Mouse (Mus musculus) MN1 (cell line): Measurements from ENCODE around the gene Fbxo27.

Source experiments
- DNase-seq: peaks from one replicate; pipeline ENCODE4 v3.0.0-alpha.2; 2016; ENCODE audit warnings: low spot score

The Fbxo27 gene

DNA sequence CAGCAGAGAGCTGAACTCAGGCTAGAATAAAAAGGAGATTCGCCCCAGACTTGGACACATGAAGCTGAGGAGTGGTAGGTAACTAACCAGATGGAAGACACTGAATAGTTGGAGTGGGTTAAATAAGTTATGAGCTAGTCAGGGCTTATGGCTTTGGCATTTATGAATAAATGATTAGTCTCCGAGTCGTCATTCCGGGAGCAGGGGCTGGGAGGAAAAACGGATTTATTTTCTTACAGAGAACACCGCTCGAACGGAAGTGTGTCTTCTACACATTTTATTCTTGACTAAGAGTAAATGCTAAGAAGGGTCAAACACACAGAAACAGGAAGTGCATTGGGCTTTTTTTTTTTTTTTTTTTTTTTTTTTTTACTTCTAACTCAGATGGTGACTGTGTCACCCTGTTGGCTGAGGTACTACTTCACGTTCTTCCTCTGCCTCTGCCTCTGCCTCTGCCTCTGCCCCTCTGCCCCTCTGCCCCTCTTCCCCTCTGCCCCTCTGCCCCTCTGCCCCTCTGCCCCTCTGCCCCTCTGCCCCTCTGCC, 10.0 kb downstream of the Fbxo27 start:
- DNase-seq, result no peak

GRCm38 (mm10) chr7:28709454-28709853, 16.8 kb downstream of the Fbxo27 start:
- no peak for DNase-seq

DNA sequence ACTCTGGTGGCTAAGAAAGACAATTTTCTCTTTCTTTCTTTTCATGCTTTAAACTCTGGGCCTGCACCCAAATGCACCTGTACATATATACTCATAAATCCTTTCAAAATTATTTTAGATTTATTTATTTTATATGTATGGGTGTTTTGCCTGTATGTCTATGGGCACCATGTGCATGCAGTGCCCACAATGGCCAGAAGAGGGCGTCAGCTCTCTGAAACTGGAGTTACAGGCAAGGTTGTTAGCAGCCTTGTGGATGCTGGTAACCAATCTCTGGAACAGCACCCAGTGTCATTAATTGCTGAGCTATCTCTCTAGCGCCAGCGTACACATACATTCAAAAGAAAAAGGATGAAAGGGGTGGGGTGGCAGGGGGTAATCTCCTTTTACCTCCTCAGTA, 18.3 kb downstream of the Fbxo27 start:
- DNase-seq, result no peak

DNA sequence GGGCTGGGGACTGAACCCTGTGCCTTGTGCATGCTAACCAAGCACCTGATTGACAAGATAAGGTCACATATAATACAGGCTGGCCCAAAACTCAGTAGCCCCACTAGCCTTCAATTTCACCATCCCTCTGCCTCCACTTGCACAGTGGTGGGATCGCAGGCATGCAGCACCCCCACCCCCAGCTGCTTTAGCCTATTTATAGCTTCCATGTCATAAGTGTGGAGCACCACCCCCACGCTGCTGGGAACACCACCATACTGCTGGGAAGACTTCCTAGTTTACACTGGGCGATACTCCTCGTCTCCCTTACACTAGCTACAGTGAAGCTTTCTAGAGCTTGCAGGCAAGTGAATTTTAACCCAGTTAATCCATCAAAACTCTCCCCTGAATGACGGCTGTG, 22.0 kb downstream of the Fbxo27 start:
- DNase-seq, result no peak

DNA sequence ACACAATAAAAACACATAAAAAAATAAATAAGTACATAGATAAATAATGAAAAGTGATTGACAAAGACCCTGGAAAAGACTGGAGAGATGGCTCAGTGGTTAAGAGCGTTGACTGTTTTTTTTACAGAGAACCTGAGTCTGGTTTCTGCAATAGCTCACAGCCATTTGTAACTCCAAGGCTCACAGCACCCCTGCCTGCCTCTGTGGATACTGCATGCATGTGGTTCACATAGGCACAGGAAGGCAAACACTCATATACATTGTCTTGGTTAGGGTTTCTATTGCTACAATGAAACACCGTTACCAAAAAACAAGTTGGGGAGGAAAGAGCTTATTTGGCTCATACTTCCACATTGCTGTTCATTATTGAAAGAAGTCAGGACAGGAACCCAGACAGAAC, 22.9 kb downstream of the Fbxo27 start:
- peak; percentile 30 for DNase-seq

DNA sequence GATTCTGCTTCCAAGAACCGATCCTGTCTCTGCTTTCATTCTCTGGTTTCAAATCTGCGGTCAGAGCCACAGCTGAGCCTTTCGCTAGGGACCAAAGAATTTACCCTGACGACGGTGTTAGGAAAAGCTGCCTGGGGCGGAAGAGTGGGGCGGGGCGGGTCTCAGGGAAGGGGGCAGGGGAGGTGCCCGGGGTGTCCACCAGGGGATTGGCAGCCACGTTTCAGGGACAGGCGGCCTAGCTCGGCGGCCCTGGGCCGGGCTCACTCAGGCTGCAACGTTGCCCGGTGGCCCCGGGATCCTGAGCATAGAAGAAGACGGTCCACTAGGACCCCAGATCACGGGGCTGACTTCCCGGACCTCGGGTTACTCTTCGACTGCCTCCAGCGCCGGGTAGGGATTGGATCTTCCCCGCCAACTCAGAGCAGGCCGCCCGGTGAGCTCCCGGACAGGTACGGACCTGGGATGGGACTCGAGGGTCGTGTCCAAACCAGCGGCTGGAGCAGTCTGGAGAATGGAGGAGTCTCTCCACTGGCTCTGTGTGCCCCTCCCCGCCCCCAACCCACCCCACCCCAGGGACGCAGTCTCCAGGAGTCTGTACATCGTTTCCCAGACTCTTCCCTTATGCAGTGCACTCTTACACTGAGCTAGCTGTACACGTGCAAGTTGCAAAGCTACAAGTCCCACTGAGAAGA, 24.1 kb downstream of the Fbxo27 start, which contains the start of gene Fbxo17:
TSS of gene Fbxo17 (plus strand) at position 215 of the 692 bp plus-strand sequence.
- peak; percentile 75 for DNase-seq

DNA sequence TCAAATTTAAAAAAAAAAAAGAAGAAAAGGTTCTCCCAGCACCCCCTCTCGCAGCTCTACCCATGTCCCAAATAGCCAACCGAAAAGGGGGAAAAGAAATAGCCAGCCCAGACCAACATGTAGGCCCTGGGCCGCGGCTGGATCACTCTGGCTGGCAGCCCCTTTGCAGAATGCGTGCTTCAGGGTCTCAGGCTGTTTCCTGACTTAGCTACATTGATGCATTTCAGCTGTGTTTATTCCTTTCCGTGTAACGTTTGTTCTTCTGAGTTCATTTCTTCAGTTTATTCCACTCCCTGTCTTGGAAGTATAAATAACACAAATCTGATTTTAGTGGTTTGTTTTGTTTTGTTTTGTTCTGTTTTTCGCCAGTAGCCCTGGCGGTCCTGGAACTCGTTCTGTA, 25.1 kb downstream of the Fbxo27 start:
- no peak for DNase-seq

GRCm38 (mm10) chr7:28719159-28719558, 26.5 kb downstream of the Fbxo27 start:
- DNase-seq, result peak; percentile 35

- DNase-seq, result no peak
Observed at GRCm38 (mm10) chr7:28719650-28720049, 27.0 kb downstream of the Fbxo27 start.

DNA sequence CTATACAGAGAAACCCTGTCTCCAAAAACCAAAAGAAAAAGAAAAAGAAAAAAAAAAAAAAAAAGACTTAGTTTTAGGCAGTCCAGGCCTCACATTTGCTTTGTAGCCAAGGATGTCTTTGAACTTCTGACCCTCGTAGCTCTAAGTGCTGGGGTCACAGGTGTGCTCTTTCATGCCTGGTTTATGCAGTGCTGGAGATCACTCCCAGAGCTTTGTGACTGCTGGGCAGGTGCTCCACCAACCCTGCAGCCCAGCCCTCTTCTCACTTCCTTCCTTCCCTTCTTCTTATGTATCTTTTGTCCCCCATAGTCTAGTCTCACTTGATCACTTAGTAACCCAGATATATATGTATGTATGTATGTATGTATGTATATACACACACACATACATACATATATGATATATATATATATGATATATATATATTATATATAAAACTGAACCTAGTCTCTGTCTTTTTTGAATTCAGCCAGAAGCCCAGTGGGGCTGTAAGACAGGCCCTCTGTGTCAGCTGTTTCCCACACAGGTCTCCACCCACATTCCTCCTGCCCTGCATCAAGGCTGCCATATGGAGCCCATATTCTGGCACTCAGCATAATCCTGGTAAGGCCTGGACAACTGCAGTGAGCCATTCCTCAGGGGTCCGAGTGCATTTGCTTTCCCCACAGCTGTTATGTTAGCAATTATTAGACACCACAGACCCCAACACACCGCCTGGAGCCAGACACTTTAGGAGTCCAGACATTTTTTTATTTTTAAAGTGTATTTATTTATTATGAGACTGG, 28.3 kb downstream of the Fbxo27 start:
- no peak for DNase-seq

DNA sequence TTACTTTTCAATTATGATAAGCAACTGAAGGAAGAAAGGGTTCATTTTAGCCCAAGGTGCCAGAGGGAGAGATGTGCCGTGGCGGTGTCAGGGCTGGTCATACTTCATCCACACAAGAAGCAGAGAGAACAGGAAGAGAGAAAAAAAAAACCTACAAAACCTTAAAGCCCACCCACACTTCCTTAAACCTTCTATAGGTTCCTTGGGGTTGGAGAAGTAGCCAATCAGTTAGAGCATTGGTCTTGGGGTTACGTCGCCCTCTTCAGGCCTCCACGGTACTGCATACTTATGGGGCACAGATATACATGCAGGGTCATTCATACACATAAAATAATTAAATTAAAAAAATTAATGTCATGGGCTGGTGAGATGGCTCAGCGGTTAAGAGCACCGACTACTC, 29.4 kb downstream of the Fbxo27 start:
- no peak for DNase-seq

DNA sequence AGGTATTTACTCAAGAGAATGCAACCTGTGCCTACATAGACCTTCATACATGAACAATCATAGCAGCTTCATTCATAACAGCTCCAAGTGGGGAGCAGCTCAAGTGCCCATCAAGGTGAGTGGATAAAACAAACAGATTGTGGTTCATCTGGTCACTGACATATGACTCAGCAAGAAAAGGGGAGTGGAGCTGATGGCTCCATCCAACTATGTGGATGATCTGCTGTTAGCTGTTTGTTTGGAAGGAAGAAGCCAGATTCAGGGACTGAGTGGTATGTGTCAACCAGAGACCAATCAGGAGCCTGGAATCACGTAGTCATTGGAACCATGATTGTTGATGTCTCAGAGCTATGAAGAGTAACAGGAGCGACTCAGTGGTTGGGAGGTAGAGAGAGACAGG, 32.0 kb downstream of the Fbxo27 start:
- no peak for DNase-seq

- peak; percentile 67 for DNase-seq
Observed at GRCm38 (mm10) chr7:28726600-28726999, 34.0 kb downstream of the Fbxo27 start.

DNA sequence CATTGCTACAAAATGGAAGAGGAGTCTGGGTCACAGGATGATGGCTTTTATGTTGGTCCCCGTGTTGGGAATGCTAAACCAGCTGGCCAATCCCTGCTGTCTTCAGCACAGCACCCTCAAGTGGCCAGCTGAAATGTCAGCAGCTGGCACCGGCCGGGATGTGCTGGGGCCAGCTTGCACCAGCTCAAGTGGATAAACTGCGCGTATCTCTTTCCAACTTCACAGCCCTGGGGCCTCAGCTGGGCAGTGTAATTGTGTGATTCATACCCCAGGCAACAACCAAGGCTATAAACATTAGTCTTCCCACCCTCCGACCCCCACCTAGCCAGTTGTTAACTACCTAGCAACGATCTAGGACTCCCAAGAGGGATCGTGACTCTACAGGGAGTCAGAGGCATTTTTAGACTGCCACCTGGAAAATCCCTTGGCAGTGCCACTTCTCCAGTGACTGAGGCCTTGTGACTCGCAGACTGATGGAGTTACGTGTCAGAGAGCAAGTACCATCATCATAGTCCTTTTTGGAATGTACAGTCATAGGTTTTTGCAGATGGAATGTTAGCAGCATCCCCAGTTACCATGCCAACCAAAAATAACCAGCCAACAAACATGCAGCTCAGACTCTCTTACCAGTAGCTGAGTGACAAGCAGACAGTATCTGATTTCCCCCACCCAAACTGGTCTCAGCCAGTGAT, 35.1 kb downstream of the Fbxo27 start:
- no peak for DNase-seq

DNA sequence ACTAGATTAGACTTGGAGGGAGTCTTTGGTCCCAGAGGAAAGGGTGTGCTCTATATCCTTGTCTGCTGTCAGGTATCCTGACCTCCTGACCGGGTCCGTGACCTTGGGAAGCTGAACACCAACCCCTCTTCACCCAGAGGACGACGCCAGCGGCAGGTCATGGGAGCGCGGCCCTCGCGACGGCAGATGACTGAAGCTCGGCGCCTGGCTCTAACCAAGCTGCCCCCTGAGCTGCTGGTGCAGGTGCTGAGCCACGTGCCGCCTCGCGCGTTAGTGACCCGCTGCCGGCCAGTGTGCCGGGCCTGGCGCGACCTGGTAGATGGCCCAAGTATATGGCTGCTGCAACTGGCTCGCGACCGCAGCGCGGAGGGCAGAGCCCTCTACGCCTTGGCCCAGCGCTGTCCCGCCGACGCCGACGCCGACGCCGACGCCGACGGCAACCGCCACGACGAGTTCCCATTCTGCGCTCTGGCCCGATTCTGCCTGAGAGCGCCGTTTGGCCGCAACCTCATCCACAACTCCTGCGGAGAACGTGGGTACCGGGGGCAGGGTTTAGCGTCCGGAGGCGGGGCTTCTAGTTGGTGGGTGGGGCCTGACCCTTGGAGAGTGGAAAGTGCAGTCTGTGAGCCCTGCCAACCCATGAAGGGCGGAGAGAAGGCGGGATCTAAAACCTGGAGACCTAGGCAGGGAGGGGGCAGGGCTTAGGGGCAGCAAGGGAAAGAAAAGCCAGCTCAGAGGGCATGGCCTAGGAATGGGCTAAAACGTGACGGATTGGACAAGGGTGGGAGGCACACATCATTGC, 39.9 kb downstream of the Fbxo27 start:
- DNase-seq, result no peak

- DNase-seq, result no peak
Observed at GRCm38 (mm10) chr7:28733211-28733610, 40.6 kb downstream of the Fbxo27 start.

DNA sequence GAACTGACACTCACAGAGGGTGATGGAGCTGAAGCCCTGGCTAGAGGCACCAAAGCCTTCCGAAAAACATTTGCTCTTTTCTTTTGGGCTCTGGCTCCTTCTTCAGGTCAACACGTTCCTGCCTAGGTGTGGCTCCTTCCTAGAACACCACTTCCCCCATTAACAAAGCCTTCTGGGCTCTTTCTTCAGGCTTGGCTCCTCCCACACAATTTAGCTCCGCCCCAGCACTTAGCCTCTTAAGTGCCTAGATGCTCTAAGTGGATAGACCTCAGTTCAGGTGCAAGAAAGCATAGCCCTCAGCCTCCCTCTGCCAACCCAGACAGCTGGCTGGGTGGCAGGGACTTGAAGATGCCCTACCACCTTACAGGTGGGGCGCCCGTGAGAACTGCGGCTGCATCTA, 43.1 kb downstream of the Fbxo27 start:
- DNase-seq, result no peak

GRCm38 (mm10) chr7:28739829-28740228, 47.2 kb downstream of the Fbxo27 start:
- no peak for DNase-seq

GRCm38 (mm10) chr7:28740949-28741348, 48.3 kb downstream of the Fbxo27 start:
- peak; percentile 42 for DNase-seq

DNA sequence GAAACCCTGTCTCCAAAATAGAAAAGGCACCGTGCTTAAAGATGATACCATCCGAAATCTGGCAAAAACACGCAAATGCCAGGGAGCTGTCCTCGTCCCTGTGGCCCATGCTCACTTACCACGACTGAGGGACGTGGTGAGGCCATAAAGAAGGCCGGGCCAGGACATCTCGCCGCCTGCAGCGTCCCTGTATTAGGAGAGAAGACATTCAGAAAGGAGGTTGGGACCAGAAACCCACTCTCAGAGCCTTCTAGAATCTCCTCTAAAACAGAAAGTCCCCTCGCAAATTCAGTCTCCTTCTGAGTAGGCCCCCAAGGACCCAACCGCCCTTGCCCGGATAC, 48.7 kb downstream of the Fbxo27 start:
- DNase-seq, result no peak

DNA sequence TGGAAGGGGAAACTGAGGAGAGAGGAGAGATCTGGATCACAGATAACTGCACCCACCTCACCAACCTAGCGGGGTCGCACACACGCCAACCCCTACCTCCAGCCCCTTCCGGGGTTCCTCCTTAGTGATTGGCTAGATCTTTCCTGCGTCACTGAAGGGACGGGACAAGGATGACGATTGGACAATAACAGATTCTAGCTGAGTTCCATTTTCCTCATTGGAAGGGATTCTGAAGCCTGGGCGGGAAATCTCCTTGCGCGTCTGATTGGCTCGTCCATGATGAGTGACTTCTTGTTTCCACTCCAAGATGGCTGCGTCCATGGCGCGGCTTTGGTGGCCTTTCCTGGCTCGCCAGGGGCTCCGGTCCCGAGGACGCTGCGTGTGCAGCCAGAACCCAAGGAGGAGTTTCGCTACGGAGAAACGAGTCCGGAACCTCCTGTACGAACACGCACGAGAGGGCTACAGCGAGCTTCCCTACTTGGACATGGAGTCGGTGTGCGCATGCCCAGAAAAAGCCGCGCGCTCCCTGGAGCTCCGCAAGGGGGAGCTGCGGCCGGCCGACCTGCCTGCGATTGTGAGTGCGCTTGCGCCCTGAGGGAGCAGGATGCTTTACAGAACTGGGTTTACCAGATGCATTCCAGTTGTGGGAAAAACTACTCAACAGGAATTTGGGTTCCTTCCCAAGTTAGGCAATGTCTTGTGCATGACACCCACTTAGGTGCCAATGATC, 49.2 kb downstream of the Fbxo27 start, which contains the start of the genes Mrps12 and Sars2:
TSS of gene Mrps12 (minus strand) at position 112 of the 730 bp plus-strand sequence.
TSS of gene Sars2 (plus strand) at position 284 of the 730 bp plus-strand sequence.
- peak; percentile 97 for DNase-seq
